Mouse (Mus musculus): ENCODE data around the gene Nus1.

- TF ChIP-seq POLR2A (IDR thresholded peaks at IDR 0.05; ENCODE audit: low read depth, low read length) (no peak), CTCF (IDR thresholded peaks at IDR 0.05; ENCODE audit: borderline replicate concordance, insufficient read depth, low read length) (no peak)
Observed at GRCm38 (mm10) chr10:52376422-52376821, 40.9 kb upstream of the Nus1 start.

Data from embryonic fibroblast, embryonic 13.5 days (primary cell).